Mouse (Mus musculus): ENCODE measurements around the gene Ndufa10.

The Ndufa10 gene

GRCm38 (mm10) chr1:92430991-92431390 lies 42.7 kb downstream of the Ndufa10 start:
- DNase-seq = no peak

- no peak for DNase-seq
These were observed 48.9 kb downstream of the Ndufa10 start for GRCm38 (mm10) chr1:92424714-92425113.

GRCm38 (mm10) chr1:92405131-92405530 lies 68.5 kb downstream of the Ndufa10 start:
- no peak for DNase-seq

GRCm38 (mm10) chr1:92400556-92400955 lies 73.1 kb downstream of the Ndufa10 start:
- DNase-seq = no peak

DNA sequence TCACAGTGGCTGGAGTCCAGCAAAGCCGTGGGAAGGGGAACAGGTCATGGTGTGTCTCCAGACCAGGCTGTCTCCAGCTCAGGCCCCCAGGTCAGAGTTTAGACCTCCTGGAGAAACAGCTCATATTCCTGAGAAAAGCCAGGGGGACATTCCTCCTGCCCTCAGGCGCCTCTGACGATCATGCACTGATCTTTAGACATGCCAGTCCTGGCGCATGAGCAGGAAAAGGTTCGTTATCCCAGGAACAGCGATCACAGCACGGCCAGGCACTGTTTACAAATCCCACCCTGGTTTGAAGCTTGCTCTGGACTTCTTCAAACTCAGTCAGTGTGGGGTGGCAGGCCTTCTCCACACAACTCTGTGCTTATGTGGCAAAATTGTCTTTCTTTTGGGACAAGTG lies 75.1 kb downstream of the Ndufa10 start:
- no peak for DNase-seq

- peak; percentile 29 for DNase-seq
These were observed 76.1 kb downstream of the Ndufa10 start for GRCm38 (mm10) chr1:92397511-92398051.

- no peak for DNase-seq
These were observed 79.4 kb downstream of the Ndufa10 start for GRCm38 (mm10) chr1:92394279-92394678.

DNA sequence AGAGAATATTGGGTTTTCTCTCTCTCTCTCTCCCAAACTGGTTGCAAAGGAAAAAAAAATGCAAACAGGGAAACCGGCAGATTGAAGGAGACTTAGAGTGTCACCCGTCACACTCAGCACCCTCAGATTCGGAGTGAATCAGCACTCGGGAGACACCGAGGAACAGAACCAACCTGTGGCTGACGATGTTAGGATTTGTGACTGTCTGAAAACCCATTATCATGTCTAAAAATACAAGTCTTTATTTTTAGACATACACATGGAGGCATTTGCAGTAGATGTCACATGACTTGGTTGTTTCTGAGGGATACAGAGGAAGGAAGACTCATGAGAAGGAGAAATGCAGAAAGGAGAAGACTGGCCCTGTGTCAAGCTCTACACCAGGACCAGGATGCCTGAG lies 80.5 kb downstream of the Ndufa10 start:
- no peak for DNase-seq
